Mouse (Mus musculus): ENCODE data around the gene Rnf123. TPM values are rescaled to one million over a fixed set of nuclear protein-coding genes. Genes with fewer than 3 reads are reported as not detected.

Rnf123 gene
- polyA plus RNA-seq, 1 experiment from 2014 or later = 51.6 TPM

- H3K27ac ChIP-seq (replicated peaks) = no peak overlapping the region
- no peaks in the 10 kb centered on the region; the same call in 1 of the 2 replicates for H3K4me1 ChIP-seq
- H3K27me3 ChIP-seq (replicated peaks) = no peaks in the 10 kb centered on the region
- no peak overlapping the region for H3K9ac ChIP-seq (replicated peaks)
- no peaks in the 10 kb centered on the region for H3K9me3 ChIP-seq (replicated peaks)
- no peak for ATAC-seq (ENCODE audit: low FRiP score)
- no peak overlapping the region for H3K4me2 ChIP-seq
- H3K36me3 ChIP-seq = peaks cover 52% of the 10 kb centered on the region
- WGBS = 42% methylated on average over 4 of the region's 4 CpGs
- H3K4me3 ChIP-seq (replicated peaks) = no peak overlapping the region
These were observed 34.0 kb upstream of the Rnf123 start for GRCm38 (mm10) chr9:108117143-108117542.

- Histone ChIP-seq H3K4me1 (peaks cover 12% of the 10 kb centered on the region), H3K9ac (replicated peaks) (no peak overlapping the region), H3K4me2 (no peak overlapping the region), H3K36me3 (peaks cover 55% of the 10 kb centered on the region), H3K27me3 (replicated peaks) (no peaks in the 10 kb centered on the region), H3K9me3 (replicated peaks) (no peaks in the 10 kb centered on the region), H3K4me3 (replicated peaks) (no peak overlapping the region), H3K27ac (replicated peaks) (no peak overlapping the region)
- ATAC-seq (ENCODE audit: low FRiP score) = no peak
- WGBS = 75% methylated on average over 43 of the region's 43 CpGs
These were observed 32.3 kb upstream of the Rnf123 start for GRCm38 (mm10) chr9:108115290-108116077.

- WGBS = 91% methylated on average over 18 of the region's 18 CpGs
- no peaks in the 10 kb centered on the region for H3K9me3 ChIP-seq (replicated peaks)
- no peaks in the 10 kb centered on the region for H3K27me3 ChIP-seq (replicated peaks)
- no peak overlapping the region for H3K9ac ChIP-seq (replicated peaks)
- peaks cover 14% of the 10 kb centered on the region for H3K4me1 ChIP-seq
- no peak overlapping the region for H3K4me2 ChIP-seq
- ATAC-seq (ENCODE audit: low FRiP score) = no peak
- no peak overlapping the region for H3K27ac ChIP-seq (replicated peaks)
- H3K4me3 ChIP-seq (replicated peaks) = no peak overlapping the region
- peaks cover 72% of the 10 kb centered on the region for H3K36me3 ChIP-seq
These were observed 29.7 kb upstream of the Rnf123 start for GRCm38 (mm10) chr9:108112719-108113340.

- 0 out of 2 replicates have a peak overlapping the region, but pooled peaks have one; percentile 2 for H3K4me3 ChIP-seq (replicated peaks)
- H3K27ac ChIP-seq (replicated peaks) = no peak overlapping the region
- peaks cover 74% of the 10 kb centered on the region for H3K36me3 ChIP-seq
- H3K4me2 ChIP-seq = peak overlapping the region; percentile 43
- H3K4me1 ChIP-seq = peaks cover 14% of the 10 kb centered on the region
- H3K9ac ChIP-seq (replicated peaks) = peak overlapping the region; percentile 2; the same call in 1 of the 2 replicates
- H3K27me3 ChIP-seq (replicated peaks) = no peaks in the 10 kb centered on the region
- ATAC-seq (ENCODE audit: low FRiP score) = no peak
- WGBS = 75% methylated on average over 17 of the region's 17 CpGs
- H3K9me3 ChIP-seq (replicated peaks) = no peaks in the 10 kb centered on the region
These were observed 28.5 kb upstream of the Rnf123 start for GRCm38 (mm10) chr9:108111593-108112121.

- 17% methylated on average over 22 of the region's 22 CpGs for WGBS
- Histone ChIP-seq H3K36me3 (peaks cover 74% of the 10 kb centered on the region), H3K4me3 (replicated peaks) (0 out of 2 replicates have a peak overlapping the region, but pooled peaks have one; percentile 2), H3K4me2 (peak overlapping the region; percentile 43), H3K27ac (replicated peaks) (no peak overlapping the region), H3K27me3 (replicated peaks) (no peaks in the 10 kb centered on the region), H3K9me3 (replicated peaks) (no peaks in the 10 kb centered on the region), H3K4me1 (peaks cover 14% of the 10 kb centered on the region), H3K9ac (replicated peaks) (peak overlapping the region; percentile 2; the same call in 1 of the 2 replicates)
- no peak for ATAC-seq (ENCODE audit: low FRiP score)
These were observed 28.0 kb upstream of the Rnf123 start for GRCm38 (mm10) chr9:108111101-108111592.

GRCm38 (mm10) chr9:108110160-108110559, 27.0 kb upstream of the Rnf123 start:
- Histone ChIP-seq H3K4me2 (no peak overlapping the region), H3K9ac (replicated peaks) (no peak overlapping the region), H3K4me3 (replicated peaks) (no peak overlapping the region), H3K27me3 (replicated peaks) (no peaks in the 10 kb centered on the region), H3K27ac (replicated peaks) (no peak overlapping the region), H3K9me3 (replicated peaks) (no peaks in the 10 kb centered on the region), H3K4me1 (peaks cover 18% of the 10 kb centered on the region), H3K36me3 (peaks cover 73% of the 10 kb centered on the region)
- no peak for ATAC-seq (ENCODE audit: low FRiP score)
- 89% methylated on average over 16 of the region's 16 CpGs for WGBS

GRCm38 (mm10) chr9:108107867-108108266, 24.7 kb upstream of the Rnf123 start:
- H3K4me2 ChIP-seq = no peak overlapping the region
- no peak overlapping the region for H3K4me3 ChIP-seq (replicated peaks)
- 98% methylated on average over 16 of the region's 16 CpGs for WGBS
- H3K9ac ChIP-seq (replicated peaks) = no peak overlapping the region
- H3K27me3 ChIP-seq (replicated peaks) = no peaks in the 10 kb centered on the region
- H3K9me3 ChIP-seq (replicated peaks) = no peaks in the 10 kb centered on the region
- peaks cover 66% of the 10 kb centered on the region for H3K36me3 ChIP-seq
- H3K27ac ChIP-seq (replicated peaks) = no peak overlapping the region
- ATAC-seq (ENCODE audit: low FRiP score) = no peak
- peaks cover 25% of the 10 kb centered on the region for H3K4me1 ChIP-seq

- Histone ChIP-seq H3K4me1 (peaks cover 19% of the 10 kb centered on the region), H3K4me3 (replicated peaks) (no peak overlapping the region), H3K9me3 (replicated peaks) (no peaks in the 10 kb centered on the region), H3K27me3 (replicated peaks) (no peaks in the 10 kb centered on the region), H3K9ac (replicated peaks) (no peak overlapping the region), H3K27ac (replicated peaks) (no peak overlapping the region), H3K4me2 (no peak overlapping the region), H3K36me3 (peaks cover 71% of the 10 kb centered on the region)
- no peak for ATAC-seq (ENCODE audit: low FRiP score)
- WGBS = 93% methylated on average over 23 of the region's 23 CpGs
These were observed 22.9 kb upstream of the Rnf123 start for GRCm38 (mm10) chr9:108106090-108106489.

GRCm38 (mm10) chr9:108105549-108105863, 22.4 kb upstream of the Rnf123 start:
- H3K4me3 ChIP-seq (replicated peaks) = no peak overlapping the region
- peaks cover 13% of the 10 kb centered on the region for H3K4me1 ChIP-seq
- H3K4me2 ChIP-seq = no peak overlapping the region
- H3K9me3 ChIP-seq (replicated peaks) = no peaks in the 10 kb centered on the region
- 67% methylated on average over 12 of the region's 12 CpGs for WGBS
- H3K27me3 ChIP-seq (replicated peaks) = no peaks in the 10 kb centered on the region
- H3K27ac ChIP-seq (replicated peaks) = no peak overlapping the region
- no peak overlapping the region for H3K9ac ChIP-seq (replicated peaks)
- peaks cover 74% of the 10 kb centered on the region for H3K36me3 ChIP-seq
- ATAC-seq (ENCODE audit: low FRiP score) = no peak

GRCm38 (mm10) chr9:108104766-108105548, 21.8 kb upstream of the Rnf123 start:
- Histone ChIP-seq H3K27ac (replicated peaks) (no peak overlapping the region), H3K27me3 (replicated peaks) (no peaks in the 10 kb centered on the region), H3K4me1 (peaks cover 11% of the 10 kb centered on the region), H3K4me3 (replicated peaks) (no peak overlapping the region), H3K9me3 (replicated peaks) (no peaks in the 10 kb centered on the region), H3K4me2 (no peak overlapping the region), H3K9ac (replicated peaks) (no peak overlapping the region; the same call in 1 of the 2 replicates), H3K36me3 (peaks cover 70% of the 10 kb centered on the region)
- no peak for ATAC-seq (ENCODE audit: low FRiP score)
- WGBS = 39% methylated on average over 31 of the region's 31 CpGs

- Histone ChIP-seq H3K27me3 (replicated peaks) (no peaks in the 10 kb centered on the region), H3K27ac (replicated peaks) (no peak overlapping the region), H3K36me3 (peaks cover 56% of the 10 kb centered on the region), H3K4me2 (no peak overlapping the region), H3K4me3 (replicated peaks) (no peak overlapping the region), H3K9me3 (replicated peaks) (no peaks in the 10 kb centered on the region), H3K4me1 (peaks cover 18% of the 10 kb centered on the region), H3K9ac (replicated peaks) (no peak overlapping the region)
- no peak for ATAC-seq (ENCODE audit: low FRiP score)
- 89% methylated on average over 8 of the region's 8 CpGs for WGBS
These were observed 16.5 kb upstream of the Rnf123 start for GRCm38 (mm10) chr9:108099619-108100018.

Measured in neural tube, embryonic 15.5 days (tissue).